Mouse (Mus musculus) cerebellum, adult 2 months (tissue): Measurements from ENCODE around the gene Twf2.

ENCODE experiments used
- CTCF ChIP-seq: fragments of 200-500 bp; IDR thresholded peaks from 2 replicates; pipeline ENCODE4 v1.5.1; 2011; ENCODE audit warnings: low read depth, mild to moderate bottlenecking, control low read depth, low read length, moderate library complexity, borderline replicate concordance; ENCODE audit not compliant: insufficient read depth
- POLR2A ChIP-seq: fragments of 200-500 bp; IDR thresholded peaks from 2 replicates; pipeline ENCODE4 v1.6.1; 2011; ENCODE audit warnings: low read length, control low read depth, borderline replicate concordance; ENCODE audit not compliant: insufficient read depth

GRCm38 (mm10) chr9:106250245-106250644, 47.3 kb downstream of the Twf2 start:
- no peak for TF ChIP-seq CTCF
- no peak for TF ChIP-seq POLR2A
